Mouse (Mus musculus) spleen, adult 2 months (tissue): Measurements from ENCODE around the gene Fgf16.

Experiments
- CTCF ChIP-seq: fragments of 200-500 bp; IDR thresholded peaks from 2 replicates; pipeline ENCODE4 v1.5.1; 2011; ENCODE audit warnings: mild to moderate bottlenecking, inconsistent platforms; ENCODE audit not compliant: insufficient read depth, insufficient read length, insufficient replicate concordance; ENCODE audit errors: extremely low read depth
- POLR2A ChIP-seq: fragments of 200-500 bp; IDR thresholded peaks from 2 replicates; pipeline ENCODE4 v1.6.1; 2011; ENCODE audit warnings: low read depth, low read length, inconsistent platforms

- TF ChIP-seq POLR2A (no peak), CTCF (no peak)
Measured at GRCm38 (mm10) chrX:105794806-105795403, 30.8 kb downstream of the Fgf16 start.
